Comparison of ENCODE assay signal across 26 mouse cellular contexts in genomic region chr14:9242118-9242517, GRCm38 (mm10).
"Had no signal": no experiment of that assay in that cellular context is flagged by ENCODE, and none has a peak within 500 bp of the region (broad histone marks: within the 10 kb centered on the region; RNA-seq: fewer than 3 reads in every experiment).

No protein-coding gene starts in this region.

- H3K36me3 ChIP-seq: heart, embryonic 10.5 days; heart, embryonic 12.5 days; hindbrain, embryonic 10.5 days; hindbrain, embryonic 12.5 days; hindbrain, embryonic 15.5 days; kidney, embryonic 15.5 days; limb, embryonic 13.5 days; limb, embryonic 15.5 days; liver, embryonic 12.5 days had no signal

- H3K9me3 ChIP-seq: heart, embryonic 10.5 days; heart, embryonic 12.5 days; hindbrain, embryonic 10.5 days; hindbrain, embryonic 12.5 days; hindbrain, embryonic 15.5 days; kidney, embryonic 15.5 days; limb, embryonic 13.5 days; limb, embryonic 15.5 days; liver, embryonic 12.5 days had no signal

- ATAC-seq: hindbrain, postnatal 0 days; intestine, embryonic 16.5 days; liver, embryonic 12.5 days had no signal

- H3K4me1 ChIP-seq: heart, embryonic 10.5 days; heart, embryonic 12.5 days; hindbrain, embryonic 15.5 days; kidney, embryonic 15.5 days; limb, embryonic 13.5 days; limb, embryonic 15.5 days; liver, embryonic 12.5 days had no signal

- DNase-seq: gastrocnemius, adult 2 months; gastrocnemius, postnatal 10 days; gastrocnemius, postnatal 25 days; heart, adult 18-20 months; heart, postnatal 10 days; heart, postnatal 4 days; kidney, adult 11 months; kidney, adult 2 months; kidney, adult 9 months; kidney, postnatal 14 days; kidney, postnatal 36 days; left cerebral cortex, postnatal 4 days had no signal

- H3K27me3 ChIP-seq: heart, embryonic 12.5 days; hindbrain, embryonic 12.5 days; hindbrain, embryonic 15.5 days; kidney, embryonic 15.5 days; limb, embryonic 13.5 days; limb, embryonic 15.5 days; liver, embryonic 12.5 days had no signal

- H3K4me2 ChIP-seq: heart, embryonic 12.5 days; hindbrain, embryonic 12.5 days; hindbrain, embryonic 15.5 days; kidney, embryonic 15.5 days; limb, embryonic 13.5 days; limb, embryonic 15.5 days; liver, embryonic 12.5 days had no signal

- H3K4me3 ChIP-seq: gastrocnemius, adult 2 months; heart, embryonic 10.5 days; heart, embryonic 12.5 days; hindbrain, embryonic 10.5 days; hindbrain, embryonic 12.5 days; hindbrain, embryonic 15.5 days; kidney, embryonic 15.5 days; left cerebral cortex, adult 2 months; limb, embryonic 13.5 days; limb, embryonic 15.5 days; liver, embryonic 12.5 days had no signal

- H3K27ac ChIP-seq: gastrocnemius, adult 2 months; heart, embryonic 10.5 days; hindbrain, embryonic 10.5 days; hindbrain, embryonic 12.5 days; hindbrain, embryonic 15.5 days; hindbrain, postnatal 0 days; kidney, embryonic 15.5 days; kidney, postnatal 0 days; left cerebral cortex, adult 2 months; limb, embryonic 13.5 days; limb, embryonic 15.5 days; liver, embryonic 12.5 days; liver, embryonic 14.5 days had no signal

- H3K9ac ChIP-seq: heart, embryonic 12.5 days; hindbrain, embryonic 12.5 days; hindbrain, embryonic 15.5 days; kidney, embryonic 15.5 days; limb, embryonic 13.5 days; limb, embryonic 15.5 days; liver, embryonic 12.5 days; liver, embryonic 14.5 days had no signal
